Mouse (Mus musculus): ENCODE data around the gene Cd27. TPM values are rescaled to one million over a fixed set of nuclear protein-coding genes. Genes with fewer than 3 reads are reported as not detected.

Cd27 gene
- polyA plus RNA-seq, 1 experiment from 2014 or later = 1.1 TPM

GRCm38 (mm10) chr6:125236341-125236740, 469 bp downstream of the Cd27 start:
- Histone ChIP-seq H3K9me3 (replicated peaks; ENCODE audit: control insufficient read depth, low read length, poor library complexity, severe bottlenecking) (no peaks in the 10 kb centered on the region), H3K4me1 (ENCODE audit: control insufficient read depth, insufficient read depth, low read length) (peaks cover 9% of the 10 kb centered on the region), H3K27ac (ENCODE audit: low read length) (no peak overlapping the region), H3K4me3 (ENCODE audit: low read depth, low read length) (no peak overlapping the region), H3K4me2 (ENCODE audit: low read length) (no peak overlapping the region), H3K36me3 (ENCODE audit: control insufficient read depth, insufficient read depth, low read length) (no peaks in the 10 kb centered on the region), H3K27me3 (ENCODE audit: control insufficient read depth, insufficient read depth, low read depth, low read length) (no peaks in the 10 kb centered on the region), H3K9ac (ENCODE audit: low read depth, low read length) (no peak overlapping the region)
- no peak for ATAC-seq
- WGBS = 54% methylated on average over 6 of the region's 6 CpGs

GRCm38 (mm10) chr6:125234520-125234828, 2.3 kb downstream of the Cd27 start:
- Histone ChIP-seq H3K4me2 (ENCODE audit: low read length) (no peak overlapping the region), H3K27ac (ENCODE audit: low read length) (no peak overlapping the region), H3K36me3 (ENCODE audit: control insufficient read depth, insufficient read depth, low read length) (no peaks in the 10 kb centered on the region), H3K27me3 (ENCODE audit: control insufficient read depth, insufficient read depth, low read depth, low read length) (no peaks in the 10 kb centered on the region), H3K4me1 (ENCODE audit: control insufficient read depth, insufficient read depth, low read length) (peaks cover 20% of the 10 kb centered on the region), H3K9ac (ENCODE audit: low read depth, low read length) (no peak overlapping the region), H3K9me3 (replicated peaks; ENCODE audit: control insufficient read depth, low read length, poor library complexity, severe bottlenecking) (no peaks in the 10 kb centered on the region), H3K4me3 (ENCODE audit: low read depth, low read length) (no peak overlapping the region)
- 87% methylated on average over 5 of the region's 5 CpGs for WGBS
- no peak for ATAC-seq

GRCm38 (mm10) chr6:125233816-125234519, 2.8 kb downstream of the Cd27 start:
- Histone ChIP-seq H3K27me3 (ENCODE audit: control insufficient read depth, insufficient read depth, low read depth, low read length) (no peaks in the 10 kb centered on the region), H3K9ac (ENCODE audit: low read depth, low read length) (no peak overlapping the region), H3K4me3 (ENCODE audit: low read depth, low read length) (no peak overlapping the region), H3K36me3 (ENCODE audit: control insufficient read depth, insufficient read depth, low read length) (no peaks in the 10 kb centered on the region), H3K9me3 (replicated peaks; ENCODE audit: control insufficient read depth, low read length, poor library complexity, severe bottlenecking) (no peaks in the 10 kb centered on the region), H3K4me1 (ENCODE audit: control insufficient read depth, insufficient read depth, low read length) (peaks cover 20% of the 10 kb centered on the region), H3K4me2 (ENCODE audit: low read length) (no peak overlapping the region), H3K27ac (ENCODE audit: low read length) (no peak overlapping the region)
- 65% methylated on average over 7 of the region's 7 CpGs for WGBS
- no peak for ATAC-seq

- Histone ChIP-seq H3K36me3 (ENCODE audit: control insufficient read depth, insufficient read depth, low read length) (no peaks in the 10 kb centered on the region), H3K27me3 (ENCODE audit: control insufficient read depth, insufficient read depth, low read depth, low read length) (no peaks in the 10 kb centered on the region), H3K9me3 (replicated peaks; ENCODE audit: control insufficient read depth, low read length, poor library complexity, severe bottlenecking) (no peaks in the 10 kb centered on the region), H3K9ac (ENCODE audit: low read depth, low read length) (no peak overlapping the region), H3K4me2 (ENCODE audit: low read length) (no peak overlapping the region), H3K27ac (ENCODE audit: low read length) (no peak overlapping the region), H3K4me3 (ENCODE audit: low read depth, low read length) (no peak overlapping the region), H3K4me1 (ENCODE audit: control insufficient read depth, insufficient read depth, low read length) (peaks cover 20% of the 10 kb centered on the region)
- ATAC-seq = no peak
- 80% methylated on average over 6 of the region's 6 CpGs for WGBS
These were observed 4.3 kb downstream of the Cd27 start for GRCm38 (mm10) chr6:125232516-125232915.

GRCm38 (mm10) chr6:125232045-125232437, 4.8 kb downstream of the Cd27 start:
- 57% methylated on average over 4 of the region's 4 CpGs for WGBS
- no peak overlapping the region; the same call in 1 of the 2 replicates for H3K27ac ChIP-seq (ENCODE audit: low read length)

GRCm38 (mm10) chr6:125231117-125232044, 5.4 kb downstream of the Cd27 start, which contains the start of gene Tapbpl:
Gene Tapbpl, minus strand, starts transcription at chr6:125231860.
- Histone ChIP-seq H3K9me3 (replicated peaks; ENCODE audit: control insufficient read depth, low read length, poor library complexity, severe bottlenecking) (no peaks in the 10 kb centered on the region), H3K4me3 (ENCODE audit: low read depth, low read length) (peak within 1 kb of the TSS; percentile 45), H3K27me3 (ENCODE audit: control insufficient read depth, insufficient read depth, low read depth, low read length) (no peaks in the 10 kb centered on the region), H3K9ac (ENCODE audit: low read depth, low read length) (peak within 1 kb of the TSS; percentile 76), H3K4me2 (ENCODE audit: low read length) (peak within 1 kb of the TSS; percentile 89), H3K36me3 (ENCODE audit: control insufficient read depth, insufficient read depth, low read length) (no peaks in the 10 kb centered on the region), H3K27ac (ENCODE audit: low read length) (peak within 1 kb of the TSS; percentile 75), H3K4me1 (ENCODE audit: control insufficient read depth, insufficient read depth, low read length) (peaks cover 20% of the 10 kb centered on the region)
- WGBS = 10% methylated on average over 16 of the region's 16 CpGs
- peak; percentile 83 for ATAC-seq

More at GRCm38 (mm10) chr6:125232045-125232437, 4.8 kb downstream of the Cd27 start:
- Histone ChIP-seq H3K4me1 (ENCODE audit: control insufficient read depth, insufficient read depth, low read length) (peaks cover 20% of the 10 kb centered on the region), H3K27me3 (ENCODE audit: control insufficient read depth, insufficient read depth, low read depth, low read length) (no peaks in the 10 kb centered on the region), H3K36me3 (ENCODE audit: control insufficient read depth, insufficient read depth, low read length) (no peaks in the 10 kb centered on the region), H3K4me2 (ENCODE audit: low read length) (peak overlapping the region; percentile 89), H3K4me3 (ENCODE audit: low read depth, low read length) (peak overlapping the region; percentile 45; the same call in 1 of the 2 replicates), H3K9ac (ENCODE audit: low read depth, low read length) (peak overlapping the region; percentile 76; the same call in 1 of the 2 replicates), H3K9me3 (replicated peaks; ENCODE audit: control insufficient read depth, low read length, poor library complexity, severe bottlenecking) (no peaks in the 10 kb centered on the region)
- ATAC-seq = peak; percentile 37

GRCm38 (mm10) chr6:125230571-125230970, 6.2 kb downstream of the Cd27 start:
- WGBS = 66% methylated on average over 9 of the region's 9 CpGs
- Histone ChIP-seq H3K4me2 (ENCODE audit: low read length) (peak overlapping the region; percentile 89), H3K4me3 (ENCODE audit: low read depth, low read length) (no peak overlapping the region), H3K9me3 (replicated peaks; ENCODE audit: control insufficient read depth, low read length, poor library complexity, severe bottlenecking) (no peaks in the 10 kb centered on the region), H3K4me1 (ENCODE audit: control insufficient read depth, insufficient read depth, low read length) (peaks cover 20% of the 10 kb centered on the region), H3K36me3 (ENCODE audit: control insufficient read depth, insufficient read depth, low read length) (no peaks in the 10 kb centered on the region), H3K9ac (ENCODE audit: low read depth, low read length) (peak overlapping the region; percentile 48; the same call in 1 of the 2 replicates), H3K27ac (ENCODE audit: low read length) (peak overlapping the region; percentile 64), H3K27me3 (ENCODE audit: control insufficient read depth, insufficient read depth, low read depth, low read length) (no peaks in the 10 kb centered on the region)
- peak; percentile 33 for ATAC-seq

GRCm38 (mm10) chr6:125225518-125226115, 11.2 kb downstream of the Cd27 start:
- no peak for ATAC-seq
- no peak overlapping the region for H3K4me2 ChIP-seq (ENCODE audit: low read length)
- H3K4me3 ChIP-seq (ENCODE audit: low read depth, low read length) = no peak overlapping the region
- no peaks in the 10 kb centered on the region for H3K36me3 ChIP-seq (ENCODE audit: control insufficient read depth, insufficient read depth, low read length)
- H3K27ac ChIP-seq (ENCODE audit: low read length) = no peak overlapping the region
- 86% methylated on average over 5 of the region's 5 CpGs for WGBS
- no peak overlapping the region for H3K9ac ChIP-seq (ENCODE audit: low read depth, low read length)
- H3K9me3 ChIP-seq (replicated peaks; ENCODE audit: control insufficient read depth, low read length, poor library complexity, severe bottlenecking) = no peaks in the 10 kb centered on the region
- H3K27me3 ChIP-seq (ENCODE audit: control insufficient read depth, insufficient read depth, low read depth, low read length) = no peaks in the 10 kb centered on the region
- H3K4me1 ChIP-seq (ENCODE audit: control insufficient read depth, insufficient read depth, low read length) = peaks cover 4% of the 10 kb centered on the region

Measured in midbrain, embryonic 16.5 days (tissue).